Mouse (Mus musculus): ENCODE data around the gene Cd248.

Gene Cd248

DNA sequence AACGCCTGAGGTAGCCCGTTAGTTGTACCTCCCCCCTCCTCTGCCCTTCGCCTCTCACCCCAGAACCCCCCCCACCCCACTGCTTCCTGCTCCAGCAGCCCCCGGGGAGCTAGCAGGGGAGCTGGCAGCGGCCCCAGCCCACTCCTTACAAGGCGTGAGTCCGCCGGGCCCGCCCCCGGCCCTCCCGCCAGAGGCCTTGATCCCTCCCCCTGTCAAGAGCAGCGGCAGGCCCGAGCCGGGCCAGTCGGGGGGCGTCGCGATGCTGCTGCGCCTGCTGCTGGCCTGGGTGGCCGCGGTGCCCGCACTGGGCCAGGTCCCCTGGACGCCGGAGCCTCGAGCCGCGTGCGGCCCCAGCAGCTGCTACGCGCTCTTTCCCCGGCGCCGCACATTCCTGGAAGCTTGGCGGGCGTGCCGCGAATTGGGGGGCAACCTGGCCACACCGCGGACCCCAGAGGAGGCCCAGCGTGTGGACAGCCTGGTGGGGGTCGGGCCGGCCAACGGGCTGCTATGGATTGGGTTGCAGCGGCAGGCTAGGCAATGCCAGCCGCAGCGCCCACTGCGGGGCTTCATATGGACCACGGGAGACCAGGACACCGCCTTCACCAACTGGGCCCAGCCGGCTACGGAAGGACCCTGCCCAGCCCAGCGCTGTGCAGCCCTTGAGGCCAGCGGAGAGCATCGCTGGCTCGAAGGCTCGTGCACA, at the start of gene Cd248:
TSS of gene Cd248 (plus strand) at position 212 of the 703 bp plus-strand sequence.
- DNase-seq (ENCODE audit: low spot score), result peak; percentile 79

DNA sequence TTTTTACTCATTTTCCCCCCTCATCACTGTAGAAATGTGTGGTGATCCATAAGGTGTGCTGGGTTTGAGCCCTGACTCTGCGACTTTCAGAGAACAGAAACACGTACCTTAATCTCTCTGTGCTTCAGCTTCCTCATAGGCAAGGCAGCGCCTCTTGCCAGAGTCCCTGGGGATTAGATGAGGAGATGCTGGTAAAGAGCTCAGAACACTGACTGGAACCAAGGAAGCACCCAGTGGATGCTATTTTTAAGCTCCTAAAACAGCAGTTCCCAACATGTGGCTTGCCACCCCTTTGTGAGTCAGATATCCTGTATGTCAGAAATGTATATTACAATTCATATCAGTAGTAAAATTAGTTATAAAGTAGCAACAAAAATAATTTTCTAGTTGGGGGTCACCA, 49.7 kb upstream of the Cd248 start:
- DNase-seq (ENCODE audit: low spot score), result no peak

DNA sequence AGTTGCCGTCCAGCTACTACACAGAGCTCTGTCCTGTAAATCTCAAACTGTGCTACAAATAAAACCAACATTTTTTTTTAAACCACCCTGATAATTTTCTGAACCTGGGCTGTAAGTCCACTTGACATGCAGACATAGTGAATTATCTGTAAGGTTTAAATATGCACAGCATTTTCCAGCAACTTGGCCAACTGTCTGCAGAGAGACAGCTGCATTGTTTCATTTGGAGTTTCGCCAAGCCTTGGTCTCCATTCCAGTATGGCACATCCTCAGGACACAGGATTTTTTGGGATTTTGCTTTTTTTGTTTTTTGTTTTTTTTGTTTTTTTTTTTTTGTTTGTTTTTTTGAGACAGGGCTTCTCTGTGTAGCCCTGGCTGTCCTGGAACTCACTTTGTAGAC, 46.5 kb upstream of the Cd248 start:
- DNase-seq (ENCODE audit: low spot score), result no peak

DNA sequence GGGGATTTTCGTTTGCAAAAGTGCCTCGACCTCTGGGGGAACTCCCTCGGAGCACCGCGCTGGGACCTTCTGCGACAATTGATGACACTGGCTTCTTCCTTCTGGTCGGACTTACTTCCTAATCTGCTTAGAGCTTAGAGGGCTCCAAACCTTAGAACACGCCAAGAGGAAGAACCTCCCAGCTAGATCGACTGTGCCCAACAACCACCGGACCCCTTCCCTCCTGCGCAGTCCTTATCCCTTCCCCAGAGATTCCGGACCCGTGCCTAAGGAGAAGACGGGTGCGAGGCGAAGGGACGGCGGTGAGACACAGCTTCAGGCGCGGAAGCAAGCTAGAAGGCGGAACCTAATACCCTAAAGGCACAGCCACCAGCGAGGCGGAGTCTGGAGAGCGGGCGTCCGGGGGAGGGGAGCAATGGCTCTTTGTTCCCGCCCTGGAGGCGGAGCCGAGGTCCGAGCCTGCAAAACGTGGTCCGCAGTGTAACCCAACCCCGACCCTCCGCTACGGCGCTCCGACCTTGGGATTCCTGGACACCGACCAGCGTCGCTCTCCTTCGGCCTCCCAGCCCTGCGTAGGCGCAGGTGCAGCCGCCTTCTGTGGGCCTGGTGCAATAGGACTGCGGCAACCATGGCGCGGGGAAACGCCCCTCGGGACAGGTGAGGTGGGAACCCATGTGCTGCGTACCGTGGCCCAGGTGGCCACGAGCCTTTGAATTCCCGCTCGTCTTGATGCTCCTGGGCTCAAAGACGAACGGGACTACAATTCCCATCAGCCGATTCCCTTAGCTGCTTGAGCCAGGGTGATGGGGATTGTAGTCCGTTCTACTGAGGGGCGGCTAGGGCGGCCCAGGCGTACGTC, 44.0 kb upstream of the Cd248 start, which contains the start of gene Slc29a2:
TSS of gene Slc29a2 (plus strand) at position 240 of the 859 bp plus-strand sequence.
- DNase-seq (ENCODE audit: low spot score), result peak; percentile 96

DNA sequence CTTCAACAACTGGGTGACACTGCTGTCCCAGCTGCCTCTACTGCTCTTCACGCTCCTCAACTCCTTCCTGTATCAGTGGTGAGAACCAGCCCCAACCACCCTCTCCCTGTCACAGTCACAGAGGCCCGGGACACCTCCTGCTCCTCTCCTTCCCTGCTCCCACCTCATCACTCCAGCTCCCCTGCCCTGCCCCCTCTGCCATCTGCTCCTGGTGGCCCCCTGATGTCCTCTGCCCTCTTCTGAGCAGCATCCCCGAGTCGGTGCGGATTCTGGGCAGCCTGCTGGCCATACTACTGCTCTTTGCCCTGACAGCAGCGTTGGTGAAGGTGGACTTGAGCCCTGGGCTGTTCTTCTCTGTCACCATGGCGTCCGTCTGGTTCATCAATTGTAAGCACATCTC, 41.8 kb upstream of the Cd248 start:
- no peak for DNase-seq (ENCODE audit: low spot score)

DNA sequence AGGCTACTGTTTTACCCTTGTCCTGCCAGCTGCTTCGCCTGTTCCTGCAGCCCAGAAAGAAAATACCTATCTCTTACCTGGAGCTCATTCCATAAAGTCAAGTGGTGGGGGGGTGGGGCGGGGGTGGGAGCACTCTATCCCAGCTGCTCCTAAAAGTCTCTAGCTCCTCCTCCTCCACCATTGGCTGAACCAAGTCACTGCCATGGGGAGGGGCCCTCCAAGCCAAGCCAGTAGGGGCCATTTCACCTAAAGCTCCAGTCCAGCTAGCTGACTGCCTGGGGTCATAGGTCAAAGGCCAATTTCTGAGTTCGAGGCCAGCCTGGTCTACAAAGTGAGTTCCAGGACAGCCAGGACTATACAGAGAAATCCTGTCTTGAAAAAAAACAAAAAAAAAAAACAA, 35.2 kb upstream of the Cd248 start:
- no peak for DNase-seq (ENCODE audit: low spot score)

DNA sequence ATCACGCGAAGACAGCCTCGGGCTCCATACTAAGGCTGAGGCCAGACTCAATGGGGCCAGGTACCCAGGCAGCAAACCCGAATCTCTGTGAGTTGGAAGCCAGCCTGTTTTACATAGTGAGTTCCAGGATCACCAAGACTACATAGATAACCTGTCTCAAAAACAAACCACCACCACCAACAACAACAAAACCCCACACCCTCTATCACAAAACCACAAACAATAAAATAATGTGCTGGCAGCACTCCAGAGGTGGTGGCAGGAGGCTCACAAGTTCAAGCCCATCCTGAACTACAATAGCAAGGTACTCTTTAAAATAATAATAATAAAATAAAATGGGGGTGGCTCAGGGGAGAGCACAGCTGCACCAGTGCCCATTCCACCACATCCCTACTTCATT, 31.3 kb upstream of the Cd248 start:
- no peak for DNase-seq (ENCODE audit: low spot score)

DNA sequence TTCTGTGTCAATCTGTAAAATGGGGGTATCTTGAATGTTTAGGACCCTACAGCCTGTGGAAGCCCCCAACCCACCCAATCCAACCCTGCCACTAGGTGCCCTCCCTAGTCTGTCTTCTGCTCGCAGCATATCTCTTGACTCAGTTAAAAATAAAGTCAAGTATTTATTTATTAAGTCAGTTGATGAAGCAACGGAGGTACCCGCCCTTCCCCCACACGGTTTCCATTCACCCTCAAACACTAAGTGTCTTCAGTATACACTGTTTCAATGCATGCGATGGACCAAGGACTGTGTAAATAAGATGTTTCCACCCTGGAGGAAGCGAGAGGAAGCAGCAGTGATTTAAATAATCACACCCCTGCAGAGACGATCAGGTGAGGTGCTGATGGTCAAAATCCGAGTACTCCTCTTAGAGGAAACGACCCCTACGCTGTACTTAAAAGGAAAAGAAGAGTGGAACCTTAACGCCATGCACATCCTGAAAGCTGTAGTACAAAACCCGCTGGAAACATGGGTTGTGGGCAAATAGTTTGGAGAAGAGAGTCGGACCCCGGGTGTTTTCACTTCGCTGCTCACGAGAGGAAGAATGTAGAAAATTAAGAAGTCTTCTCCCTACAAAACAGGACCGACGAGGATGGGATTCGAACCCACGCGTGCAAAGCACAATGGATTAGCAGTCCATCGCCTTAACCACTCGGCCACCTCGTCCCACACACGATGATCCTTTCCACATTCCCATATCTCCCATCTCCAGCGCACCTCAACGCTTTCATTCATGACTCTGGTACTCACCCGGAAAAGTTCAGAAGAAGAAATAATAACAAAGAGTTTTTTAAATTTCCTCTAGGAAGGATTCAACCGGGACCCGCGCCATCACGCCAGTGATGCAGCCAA, 30.0 kb upstream of the Cd248 start:
- DNase-seq (ENCODE audit: low spot score), result peak; percentile 88

DNA sequence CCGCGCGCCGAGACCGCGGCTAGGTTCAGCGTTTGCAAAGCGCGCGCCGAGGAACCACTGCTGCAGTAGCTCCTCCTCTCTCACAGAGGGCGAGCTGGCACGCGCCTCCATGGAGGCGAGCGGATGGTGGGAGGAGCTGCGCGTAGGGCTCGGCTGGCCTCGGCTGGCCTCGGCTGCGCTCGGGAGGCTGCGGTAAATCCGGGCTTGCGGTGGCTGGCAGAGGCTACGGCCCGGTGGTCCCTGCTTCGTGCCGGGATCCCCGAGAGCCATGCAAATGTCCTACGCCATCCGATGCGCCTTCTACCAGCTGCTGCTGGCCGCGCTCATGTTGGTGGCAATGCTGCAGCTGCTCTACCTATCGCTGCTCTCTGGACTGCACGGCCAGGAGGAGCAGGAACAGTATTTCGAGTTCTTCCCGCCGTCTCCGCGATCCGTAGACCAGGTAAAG, 29.1 kb upstream of the Cd248 start, which contains the start of the genes B4gat1 and AC124502.3:
TSS of gene B4gat1 (plus strand) at position 118 of the 448 bp plus-strand sequence.
TSS of gene AC124502.3 (plus strand) at position 183 of the 448 bp plus-strand sequence.
- DNase-seq (ENCODE audit: low spot score), result peak; percentile 92

DNA sequence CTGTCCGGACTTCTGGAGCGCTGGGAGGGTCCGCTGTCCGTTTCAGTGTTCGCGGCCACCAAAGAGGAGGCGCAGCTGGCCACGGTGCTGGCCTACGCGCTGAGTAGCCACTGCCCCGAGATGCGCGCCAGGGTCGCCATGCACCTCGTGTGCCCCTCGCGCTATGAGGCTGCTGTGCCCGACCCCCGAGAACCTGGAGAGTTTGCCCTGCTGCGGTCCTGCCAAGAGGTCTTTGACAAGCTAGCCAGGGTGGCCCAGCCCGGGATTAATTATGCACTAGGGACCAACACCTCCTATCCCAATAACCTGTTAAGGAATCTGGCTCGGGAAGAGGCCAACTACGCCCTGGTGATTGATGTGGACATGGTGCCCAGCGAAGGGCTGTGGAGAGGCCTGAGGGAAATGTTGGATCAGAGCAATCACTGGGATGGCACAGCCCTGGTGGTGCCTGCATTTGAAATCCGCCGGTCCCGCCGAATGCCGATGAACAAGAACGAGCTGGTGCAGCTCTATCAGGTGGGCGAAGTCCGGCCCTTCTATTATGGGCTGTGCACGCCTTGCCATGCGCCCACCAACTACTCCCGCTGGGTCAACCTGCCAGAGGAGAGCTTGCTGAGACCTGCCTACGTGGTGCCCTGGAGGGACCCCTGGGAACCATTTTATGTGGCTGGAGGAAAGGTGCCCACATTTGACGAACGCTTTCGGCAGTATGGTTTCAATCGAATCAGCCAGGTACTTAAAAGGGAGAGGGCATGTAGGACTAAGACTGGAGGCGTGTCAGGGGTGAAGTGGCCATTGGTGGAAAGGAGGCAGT, 28.4 kb upstream of the Cd248 start:
- DNase-seq (ENCODE audit: low spot score), result no peak

DNA sequence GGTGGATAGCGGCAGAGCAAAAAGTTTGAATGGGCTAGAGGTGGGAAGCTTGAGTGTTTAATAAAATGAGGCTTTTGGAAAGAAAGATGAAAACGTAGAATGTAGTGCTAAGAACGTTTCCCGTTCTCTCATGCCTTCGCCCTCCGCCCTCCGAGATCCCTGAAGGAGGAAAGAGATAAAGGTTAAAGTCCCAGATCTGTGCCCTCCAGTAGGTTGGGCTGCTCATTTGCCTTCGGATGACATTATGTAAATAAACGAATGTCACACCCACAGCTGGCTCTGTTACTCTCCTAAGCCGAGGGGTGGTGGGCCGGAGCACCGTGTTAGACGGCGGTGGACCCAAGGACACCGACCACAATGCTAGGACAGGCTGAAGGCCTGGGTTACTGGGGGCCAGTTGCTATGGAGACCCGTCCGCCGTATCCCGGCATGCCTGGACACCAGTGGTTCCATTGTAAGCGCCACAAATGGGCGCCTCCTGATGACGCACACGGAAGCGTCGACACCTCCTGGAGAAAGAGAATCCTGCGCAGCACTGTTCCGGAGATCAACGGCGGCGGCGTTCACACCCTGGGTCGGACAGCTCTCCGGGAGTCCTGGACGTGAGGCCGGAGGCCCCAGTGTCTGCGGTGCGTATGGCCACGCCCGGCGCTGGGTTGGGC, 26.9 kb upstream of the Cd248 start, which contains the start of gene Brms1:
TSS of gene Brms1 (plus strand) at position 493 of the 662 bp plus-strand sequence.
- DNase-seq (ENCODE audit: low spot score), result peak; percentile 94

DNA sequence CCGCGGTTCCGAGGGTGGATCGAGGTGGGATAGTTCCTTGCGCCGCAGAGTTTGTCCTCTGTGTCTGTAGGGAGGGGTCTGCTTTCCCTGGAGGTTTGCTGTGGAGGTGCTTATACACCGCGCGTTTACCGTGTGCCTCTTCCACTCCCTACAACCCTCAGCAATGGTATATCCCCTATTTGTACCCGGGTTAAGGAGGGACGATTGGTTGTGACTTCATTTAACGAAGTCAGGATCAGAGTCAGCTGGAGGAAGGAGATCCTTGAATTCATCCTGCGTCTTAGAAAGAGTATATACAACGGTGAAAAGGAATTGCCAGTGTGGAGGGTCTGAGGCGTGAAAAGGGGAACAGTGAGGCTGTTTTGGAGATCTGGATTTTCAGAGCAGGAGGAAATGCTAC, 26.3 kb upstream of the Cd248 start:
- DNase-seq (ENCODE audit: low spot score), result no peak

DNA sequence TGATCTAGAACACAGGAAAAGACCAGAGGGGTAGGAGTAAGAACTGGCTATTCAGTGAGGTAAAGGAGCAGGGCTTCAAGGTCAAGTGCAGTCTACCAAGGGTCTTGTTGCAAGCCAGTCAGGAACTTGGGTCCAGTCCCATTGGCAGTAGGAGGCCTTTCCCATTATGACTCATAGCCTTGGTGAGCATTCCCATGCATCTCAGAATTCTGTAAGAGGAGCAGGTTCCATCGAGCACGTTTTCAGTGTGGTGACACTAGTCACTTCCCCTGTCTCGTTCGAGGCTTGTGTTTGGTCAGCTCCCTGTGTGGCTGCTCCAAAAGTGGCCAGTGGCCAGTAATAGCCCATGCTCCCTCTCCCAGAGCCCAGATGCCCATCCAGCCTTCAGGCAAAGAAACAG, 22.3 kb upstream of the Cd248 start:
- no peak for DNase-seq (ENCODE audit: low spot score)

DNA sequence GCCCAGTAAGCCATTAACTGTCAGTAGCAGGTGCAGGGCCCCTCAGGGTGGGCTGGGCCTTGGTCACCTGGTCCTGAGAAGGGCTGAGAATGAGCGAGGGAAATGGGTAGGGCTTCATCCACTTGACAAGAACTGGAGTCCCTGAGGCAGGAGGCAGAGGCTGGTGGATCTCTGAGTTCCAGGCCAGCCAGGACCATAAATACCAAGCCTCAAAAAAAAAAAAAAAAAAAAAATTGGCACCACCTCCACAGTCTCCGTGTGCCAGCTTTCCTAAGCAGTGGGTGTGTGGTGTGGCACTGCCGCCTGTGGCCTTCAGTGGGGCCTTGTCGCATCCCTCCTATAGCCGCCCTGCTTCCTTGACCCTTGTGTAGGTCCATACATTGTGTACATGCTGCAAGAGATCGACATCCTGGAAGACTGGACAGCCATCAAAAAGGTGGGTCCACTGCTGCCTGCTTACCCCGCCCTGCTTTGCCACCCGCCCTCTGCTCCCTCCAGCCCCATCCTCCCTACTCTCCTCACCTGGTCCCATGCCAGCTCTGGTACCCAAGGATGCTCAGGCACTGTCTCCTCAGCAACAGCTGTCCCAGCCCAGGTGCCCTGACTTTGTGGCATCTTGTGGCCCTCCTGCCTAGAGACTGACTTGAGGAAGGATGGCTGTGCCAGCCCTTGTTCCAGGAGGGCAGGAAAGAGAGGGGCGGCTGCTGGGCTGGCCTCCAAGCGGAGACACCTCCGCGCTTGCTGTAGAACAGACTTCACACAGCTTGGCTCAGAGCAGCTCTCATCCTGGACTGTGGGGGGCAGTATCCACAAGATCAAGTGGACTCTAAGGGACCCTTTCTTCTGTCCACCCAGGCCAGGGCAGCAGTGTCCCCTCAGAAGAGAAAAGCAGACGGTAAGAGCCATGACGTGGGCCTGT, 19.5 kb upstream of the Cd248 start:
- no peak for DNase-seq (ENCODE audit: low spot score)

DNA sequence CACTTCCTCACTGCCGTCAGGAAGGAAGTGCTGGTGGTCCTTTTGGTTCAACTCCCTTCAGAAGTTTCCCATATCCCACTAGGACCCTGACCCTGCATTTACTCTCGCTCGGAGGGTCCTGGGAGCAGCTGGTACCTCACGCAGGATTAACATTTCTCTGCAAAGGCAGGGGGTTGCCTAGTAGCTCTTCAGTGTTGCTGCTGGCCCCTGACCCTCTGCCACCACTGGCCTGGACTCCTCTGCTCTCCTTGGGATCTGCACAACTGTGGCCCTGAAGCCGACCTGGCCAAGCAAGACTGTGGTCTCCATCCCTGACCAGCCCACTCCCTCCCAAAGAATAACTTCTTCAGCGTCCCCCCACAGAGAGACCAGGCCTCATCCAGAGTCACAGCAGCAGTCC, 18.6 kb upstream of the Cd248 start:
- no peak for DNase-seq (ENCODE audit: low spot score)

DNA sequence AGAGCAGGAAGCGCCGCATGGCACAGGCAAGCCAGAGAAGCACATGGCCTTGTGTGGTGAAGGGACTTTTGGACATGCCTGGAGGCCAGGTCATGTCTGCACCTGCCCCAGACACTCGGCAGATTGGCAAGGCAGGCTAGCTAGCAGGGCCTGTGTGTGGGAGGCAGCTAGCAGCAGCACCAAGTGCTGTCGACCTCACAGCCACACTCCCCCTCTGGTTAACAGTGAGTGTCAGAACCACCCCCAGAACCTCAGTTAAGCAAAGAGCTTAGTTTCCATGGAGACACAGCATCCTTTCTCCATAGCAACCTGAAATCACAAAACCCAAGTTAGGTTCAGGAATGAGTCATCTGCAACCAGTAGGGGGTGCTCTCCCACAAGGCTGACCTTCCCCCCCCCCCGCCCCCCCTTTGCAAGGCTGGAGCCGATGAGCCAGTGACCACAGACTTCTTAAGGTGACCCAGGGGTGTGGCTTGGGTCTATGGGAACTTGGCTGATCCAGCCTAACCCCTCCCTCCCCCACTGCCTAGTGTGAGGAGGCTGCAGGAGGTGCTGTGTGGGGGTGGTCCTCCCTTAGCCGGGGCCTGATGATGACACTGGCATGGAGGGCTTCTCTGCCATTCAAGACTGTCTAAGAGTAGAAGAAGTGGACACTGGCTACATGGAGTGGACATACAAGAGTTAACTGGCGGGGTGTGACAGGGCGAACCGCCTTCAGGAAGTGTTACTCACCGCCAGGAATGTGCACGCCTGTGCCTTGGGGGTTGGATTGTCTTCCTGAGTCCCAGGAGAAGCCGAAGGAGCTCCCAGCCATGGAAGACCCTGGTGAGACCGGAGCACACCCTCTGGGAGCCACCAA, 17.6 kb upstream of the Cd248 start, which contains the start of gene Rin1:
TSS of gene Rin1 (plus strand) at position 435 of the 859 bp plus-strand sequence.
- DNase-seq (ENCODE audit: low spot score), result peak; percentile 83

DNA sequence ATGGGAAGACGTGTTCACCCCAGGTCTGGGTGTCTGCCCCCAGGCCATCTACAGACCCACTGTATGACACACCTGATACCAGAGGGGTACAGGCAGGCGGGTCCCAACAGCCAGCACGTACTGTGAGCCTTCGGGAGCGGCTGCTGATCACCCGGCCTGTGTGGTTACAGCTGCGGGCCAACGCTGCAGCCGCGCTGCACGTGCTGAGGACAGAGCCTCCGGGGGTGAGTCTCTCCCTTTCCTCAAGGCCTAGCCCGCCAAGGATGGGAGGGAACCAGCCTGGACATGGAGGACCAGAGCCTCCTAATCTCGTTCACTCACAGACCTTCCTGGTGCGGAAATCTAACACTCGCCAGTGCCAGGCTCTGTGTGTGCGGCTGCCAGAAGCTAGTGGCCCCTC, 16.8 kb upstream of the Cd248 start:
- no peak for DNase-seq (ENCODE audit: low spot score)

DNA sequence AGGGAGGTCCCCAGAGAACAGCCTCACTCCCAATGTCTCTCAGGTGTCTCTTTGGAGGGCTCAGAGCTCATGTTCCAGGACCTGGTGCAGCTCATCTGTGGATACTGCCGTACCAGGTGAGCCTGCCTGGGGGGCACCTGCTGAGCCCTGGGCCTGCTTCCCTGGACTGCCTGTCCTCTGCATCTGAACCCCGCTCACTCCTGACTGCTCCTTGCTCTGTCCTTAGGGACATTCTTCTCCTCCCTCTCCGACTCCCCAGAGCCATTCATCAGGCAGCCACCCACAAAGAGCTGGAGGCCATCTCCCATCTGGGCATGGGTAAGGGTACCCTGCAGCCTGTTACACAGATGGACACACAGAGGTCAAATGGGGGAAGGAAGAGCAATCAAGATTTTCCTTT, 16.4 kb upstream of the Cd248 start:
- DNase-seq (ENCODE audit: low spot score), result no peak

All from yolk sac, embryonic 10.5 days (tissue).